Mouse (Mus musculus) c-Kit-positive CD71-positive TER-119-negative erythroid progenitor cells, embryonic 14.5 days (primary cell): ENCODE results near the gene Atp1b1.

ENCODE experiments used
- DNase-seq: peaks from one replicate; pipeline ENCODE4 v3.0.0-alpha.2; 2013; ENCODE audit warnings: low read depth

Atp1b1 gene

GRCm38 (mm10) chr1:164458245-164458613 is at the start of gene Atp1b1:
Gene Atp1b1 (minus strand): TSS chr1:164458355.
- peak; percentile 41 for DNase-seq

GRCm38 (mm10) chr1:164505096-164505495 is 46.9 kb upstream of the Atp1b1 start:
- DNase-seq = no peak

GRCm38 (mm10) chr1:164503140-164503730 is 45.1 kb upstream of the Atp1b1 start:
- DNase-seq = no peak

GRCm38 (mm10) chr1:164502231-164502630 is 44.1 kb upstream of the Atp1b1 start:
- DNase-seq = no peak

GRCm38 (mm10) chr1:164494741-164495512 is 36.8 kb upstream of the Atp1b1 start:
- DNase-seq = no peak

- DNase-seq = no peak
Measured at GRCm38 (mm10) chr1:164494215-164494614, 36.1 kb upstream of the Atp1b1 start.

- DNase-seq = no peak
Measured at GRCm38 (mm10) chr1:164493042-164493705, 35.0 kb upstream of the Atp1b1 start.

GRCm38 (mm10) chr1:164492476-164492875 is 34.3 kb upstream of the Atp1b1 start:
- DNase-seq = no peak

- no peak for DNase-seq
Measured at GRCm38 (mm10) chr1:164489961-164490594, 31.9 kb upstream of the Atp1b1 start.

GRCm38 (mm10) chr1:164483728-164484127 is 25.6 kb upstream of the Atp1b1 start:
- no peak for DNase-seq

GRCm38 (mm10) chr1:164482833-164483232 is 24.7 kb upstream of the Atp1b1 start:
- DNase-seq = no peak

- DNase-seq = no peak
Measured at GRCm38 (mm10) chr1:164481645-164482354, 23.6 kb upstream of the Atp1b1 start.

- no peak for DNase-seq
Measured at GRCm38 (mm10) chr1:164480755-164481644, 22.8 kb upstream of the Atp1b1 start.

- no peak for DNase-seq
Measured at GRCm38 (mm10) chr1:164475895-164476294, 17.7 kb upstream of the Atp1b1 start.

GRCm38 (mm10) chr1:164474778-164475511 is 16.8 kb upstream of the Atp1b1 start:
- DNase-seq = no peak

GRCm38 (mm10) chr1:164474310-164474709 is 16.2 kb upstream of the Atp1b1 start:
- no peak for DNase-seq

GRCm38 (mm10) chr1:164473398-164473797 is 15.2 kb upstream of the Atp1b1 start:
- no peak for DNase-seq

- DNase-seq = no peak
Measured at GRCm38 (mm10) chr1:164471632-164472031, 13.5 kb upstream of the Atp1b1 start.

- DNase-seq = no peak
Measured at GRCm38 (mm10) chr1:164470985-164471384, 12.8 kb upstream of the Atp1b1 start.

- DNase-seq = no peak
Measured at GRCm38 (mm10) chr1:164468329-164468728, 10.2 kb upstream of the Atp1b1 start.
